Mouse (Mus musculus): ENCODE results near the gene Cttn. TPM values are rescaled to one million over a fixed set of nuclear protein-coding genes. Genes with fewer than 3 reads are reported as not detected.

The Cttn gene
- total RNA-seq (2021) = 10 to 100 TPM; 88.0 to 93.4 TPM

DNA sequence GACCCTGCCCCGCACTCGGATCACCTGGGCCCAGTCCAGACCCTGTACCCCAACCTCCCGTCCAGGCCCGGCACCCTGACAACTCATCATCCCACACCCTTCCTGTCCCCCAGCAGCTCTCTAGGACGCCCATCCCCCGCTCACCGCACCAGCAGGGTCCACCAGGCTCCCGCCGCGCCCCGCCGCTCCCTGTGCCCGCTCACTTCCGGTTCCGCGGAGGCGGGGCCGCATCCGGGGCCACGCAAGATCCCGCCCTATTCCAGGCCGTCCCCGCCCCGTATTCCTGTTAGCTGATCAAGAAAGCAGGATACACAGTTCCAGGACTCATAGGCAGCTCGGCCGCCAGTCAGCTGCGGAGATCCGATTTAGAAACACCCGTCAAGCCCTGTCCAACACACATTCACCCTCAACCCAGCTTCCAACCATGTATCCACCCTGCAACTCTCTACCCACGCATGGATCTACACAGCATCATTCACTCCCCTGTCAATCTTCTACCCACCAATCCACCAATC, at the start of gene Cttn:
Cttn (minus strand) TSS at position 465 of the 515 bp plus-strand sequence.
- peak; percentile 93 for DNase-seq

GRCm38 (mm10) chr7:144519852-144520251, 49.0 kb upstream of the Cttn start:
- DNase-seq = no peak

GRCm38 (mm10) chr7:144516711-144517110, 45.9 kb upstream of the Cttn start:
- DNase-seq = no peak

DNA sequence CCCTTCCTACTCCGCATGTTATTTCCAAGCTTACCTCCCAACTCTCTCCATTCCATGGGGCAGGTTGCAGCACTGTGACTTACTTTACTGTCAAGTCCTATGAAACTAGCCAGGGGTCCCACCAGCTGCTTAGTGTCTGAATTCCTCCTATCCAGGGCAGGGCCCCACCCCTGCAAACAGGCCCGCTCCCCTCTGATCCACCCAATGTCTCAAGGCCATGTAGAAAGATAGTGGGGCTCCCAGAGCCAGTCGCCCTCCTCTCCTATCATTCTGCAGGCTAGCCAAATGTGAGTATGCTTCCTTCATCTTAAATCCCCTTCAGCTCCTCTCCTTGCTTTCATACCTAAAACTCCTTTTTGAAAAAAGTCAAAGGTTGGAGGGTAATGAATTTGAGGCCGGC, 38.3 kb upstream of the Cttn start:
- no peak for DNase-seq

GRCm38 (mm10) chr7:144506807-144507206, 36.0 kb upstream of the Cttn start:
- DNase-seq = no peak

GRCm38 (mm10) chr7:144503959-144504358, 33.1 kb upstream of the Cttn start:
- no peak for DNase-seq

- no peak for DNase-seq
Observed at GRCm38 (mm10) chr7:144492931-144493330, 22.1 kb upstream of the Cttn start.

GRCm38 (mm10) chr7:144490201-144490873, 19.5 kb upstream of the Cttn start:
- no peak for DNase-seq

DNA sequence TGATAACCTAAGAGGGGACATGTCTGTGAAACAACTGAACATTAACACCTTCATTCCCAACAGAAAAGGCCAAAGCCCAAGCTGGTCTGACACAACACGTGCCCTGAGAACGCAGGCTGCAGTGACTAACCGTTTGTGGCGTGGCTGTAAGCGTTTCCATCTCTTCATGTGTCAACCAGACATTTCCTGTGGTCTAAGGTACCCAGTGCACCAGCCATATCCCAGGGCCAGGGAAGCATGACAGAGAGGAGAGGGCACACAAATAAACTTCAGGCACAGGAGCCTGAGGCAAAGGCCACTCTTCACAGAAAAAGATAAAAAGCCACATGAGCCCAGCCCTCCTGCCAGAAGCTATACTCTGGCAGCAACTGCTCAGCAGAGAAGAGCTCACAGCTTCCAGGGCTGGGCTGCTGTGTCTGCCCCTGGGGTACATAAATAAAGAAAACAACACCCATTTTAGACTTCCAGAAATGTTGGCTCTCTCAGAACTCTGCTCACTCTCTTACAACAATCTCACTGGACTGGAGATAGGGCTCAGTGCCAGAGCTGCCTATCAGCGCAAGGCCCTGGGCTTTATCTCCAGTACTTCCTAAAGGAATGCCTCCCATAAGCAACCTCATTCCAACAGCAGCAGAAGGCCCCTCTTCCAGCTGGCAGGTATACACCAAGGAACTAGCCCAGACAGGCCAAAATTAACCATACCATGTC, 18.4 kb upstream of the Cttn start:
- DNase-seq = peak; percentile 52

DNA sequence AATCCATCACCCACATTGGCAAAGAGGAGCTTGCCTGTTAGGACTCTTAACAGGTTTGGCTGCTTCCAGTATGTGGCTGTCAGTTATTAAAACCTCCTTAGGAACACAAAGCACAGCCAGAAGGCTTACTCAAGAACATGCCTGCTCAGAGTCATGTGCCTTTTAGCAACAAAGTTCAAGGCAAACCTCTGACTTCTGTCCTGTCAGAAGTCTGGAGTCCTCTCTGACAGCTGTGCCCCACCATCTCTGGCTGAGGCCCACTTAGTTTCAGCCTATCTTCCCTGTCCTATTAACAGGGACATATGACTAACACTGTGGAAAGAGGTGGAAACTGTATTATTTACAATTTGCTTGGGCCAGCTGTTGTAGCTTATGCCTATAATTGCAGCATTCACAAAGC, 9.5 kb upstream of the Cttn start:
- DNase-seq = no peak

GRCm38 (mm10) chr7:144479569-144479968, 8.8 kb upstream of the Cttn start:
- DNase-seq = no peak

DNA sequence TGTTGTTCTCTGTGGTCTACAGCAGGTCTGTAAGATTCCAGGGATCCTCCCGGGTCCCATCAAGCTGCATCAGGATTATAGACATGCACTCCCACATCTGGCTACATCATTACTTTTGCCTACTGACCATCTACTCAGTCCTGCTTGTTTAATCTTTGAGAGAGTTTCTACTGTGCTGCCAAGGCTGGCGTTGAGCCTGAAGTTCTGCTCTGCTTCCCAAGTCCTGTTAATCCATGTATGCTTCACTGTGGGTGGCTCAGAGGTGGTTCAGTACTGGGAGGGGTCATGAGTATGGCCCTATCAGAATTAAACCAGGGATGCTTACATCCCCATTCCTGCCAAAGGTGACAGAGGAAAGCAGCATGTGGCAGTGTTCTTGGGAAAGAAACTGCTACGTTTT, 4.9 kb upstream of the Cttn start:
- DNase-seq = no peak

DNA sequence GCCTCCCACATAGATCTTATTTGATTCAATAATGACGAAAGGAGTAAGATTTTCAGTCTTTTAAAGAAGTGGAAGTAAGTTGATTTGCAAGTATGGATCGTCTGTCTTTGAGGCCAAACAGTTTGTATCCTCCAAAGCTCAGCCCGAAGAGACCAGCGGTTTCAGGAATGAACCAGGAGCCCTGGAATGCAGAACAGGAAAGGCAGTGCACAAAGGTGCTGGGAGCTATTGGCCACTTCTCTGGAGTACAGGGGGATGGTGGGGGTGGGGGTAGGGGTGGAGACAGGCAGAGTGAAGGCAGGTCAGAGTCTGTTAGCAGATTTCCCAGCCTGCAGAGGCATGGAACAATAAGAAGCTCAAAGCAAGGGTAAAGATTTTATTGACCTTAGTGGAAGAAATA, 2.7 kb upstream of the Cttn start:
- DNase-seq = no peak

GRCm38 (mm10) chr7:144471103-144471502, 294 bp upstream of the Cttn start:
- DNase-seq = no peak

DNA sequence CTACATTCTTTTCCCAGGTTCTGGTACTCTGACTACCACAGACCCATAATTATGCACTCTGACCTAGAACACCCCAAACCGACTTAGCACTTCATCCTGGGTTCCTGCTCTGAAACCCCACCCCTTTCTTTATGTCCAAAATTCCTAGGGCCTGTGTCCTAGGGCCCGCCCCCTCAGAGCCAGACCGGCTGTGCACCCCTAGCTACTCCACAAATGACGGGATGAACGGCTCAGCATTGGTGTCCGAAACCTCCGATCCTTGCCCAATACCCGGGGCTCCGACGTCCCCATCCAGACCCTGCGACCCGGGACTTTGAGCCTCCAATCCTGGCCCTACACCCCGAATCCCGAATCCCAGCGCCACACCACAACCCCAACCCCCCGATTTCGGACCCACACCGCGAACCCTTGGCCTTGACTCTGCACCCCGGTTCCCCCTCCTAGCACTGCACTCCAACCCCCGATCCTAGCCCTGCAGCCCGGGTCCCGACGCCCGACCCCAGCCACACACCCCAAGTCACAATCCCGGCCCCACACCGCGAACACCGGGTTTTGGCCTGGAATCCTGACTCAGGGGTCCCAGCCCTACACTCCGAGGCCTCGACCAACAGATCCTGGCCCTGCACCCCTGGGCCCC, 783 bp downstream of the Cttn start:
- peak; percentile 29 for DNase-seq

GRCm38 (mm10) chr7:144469181-144469641, 1.6 kb downstream of the Cttn start:
- peak; percentile 59 for DNase-seq

GRCm38 (mm10) chr7:144468741-144469140, 2.1 kb downstream of the Cttn start:
- no peak for DNase-seq

GRCm38 (mm10) chr7:144462577-144462976, 8.2 kb downstream of the Cttn start:
- no peak for DNase-seq

DNA sequence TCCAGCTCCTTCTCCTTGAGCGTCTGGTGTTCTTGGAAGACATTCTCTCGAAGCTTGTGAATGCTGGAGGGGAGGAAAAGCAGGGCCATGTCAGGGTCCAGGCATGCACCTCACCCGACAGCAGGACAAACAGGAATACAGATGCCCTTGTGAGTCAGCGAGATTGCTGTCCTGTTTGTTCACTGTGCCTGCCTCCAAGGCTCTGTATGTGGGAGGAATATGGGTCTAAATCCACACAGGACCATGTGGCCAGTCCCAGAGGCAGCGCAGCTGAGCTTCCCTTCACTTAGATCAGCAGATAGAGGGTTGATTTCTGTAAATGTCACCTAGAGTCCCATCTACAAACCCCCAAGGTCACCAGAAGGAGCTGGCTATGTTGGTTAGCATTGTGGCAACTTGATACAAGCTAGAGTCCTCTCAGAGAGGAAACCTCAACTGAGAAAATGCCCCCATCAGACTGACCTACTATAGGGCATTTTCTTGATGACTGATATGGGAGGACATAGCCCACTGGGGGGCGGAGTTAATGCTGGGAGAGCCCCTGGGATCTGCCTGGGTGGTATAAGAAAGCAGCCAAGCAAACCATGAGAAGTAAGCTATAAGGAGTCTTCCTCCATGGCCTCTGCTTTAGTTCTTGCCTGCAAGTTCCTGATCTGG, 9.4 kb downstream of the Cttn start:
- DNase-seq = no peak

DNA sequence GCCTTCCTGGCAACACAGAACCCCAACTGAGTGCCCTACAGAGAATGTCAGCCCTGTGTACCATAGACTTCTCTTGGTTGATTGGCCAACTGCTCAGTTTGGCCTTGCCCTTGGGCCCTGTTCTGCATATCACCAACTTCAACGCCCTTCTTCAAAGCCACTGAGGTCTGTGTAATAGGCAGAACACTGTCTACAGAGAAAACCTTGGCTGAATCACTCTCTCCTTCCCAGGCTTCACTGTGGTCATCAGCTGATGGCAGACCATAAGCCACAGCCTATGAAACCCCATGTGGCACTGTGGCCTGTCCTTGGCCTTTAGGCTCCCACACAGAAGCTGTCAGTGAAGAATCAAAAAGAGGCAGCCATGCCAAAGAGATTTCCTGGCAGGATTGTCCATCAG, 11.9 kb downstream of the Cttn start:
- DNase-seq = no peak

DNA sequence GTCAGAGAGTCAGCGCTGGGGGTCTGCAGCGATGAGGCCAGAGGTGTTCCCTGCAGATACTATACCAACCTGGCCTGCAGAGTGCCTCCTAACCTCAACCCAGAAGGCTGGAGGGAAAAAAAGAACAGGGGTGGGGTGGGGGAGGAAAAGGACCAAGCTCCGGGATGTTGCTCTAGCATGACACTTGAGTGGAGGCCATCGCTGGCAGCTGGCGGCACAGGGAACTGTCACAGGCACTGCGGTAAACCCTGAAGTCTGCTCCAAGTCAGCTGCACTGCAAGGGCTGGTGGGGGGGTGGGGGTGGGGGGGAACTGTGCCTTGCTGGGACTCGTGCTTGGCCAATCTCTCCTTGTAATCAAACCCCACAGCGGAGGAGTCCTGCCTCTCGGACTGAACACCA, 20.1 kb downstream of the Cttn start:
- no peak for DNase-seq

DNA sequence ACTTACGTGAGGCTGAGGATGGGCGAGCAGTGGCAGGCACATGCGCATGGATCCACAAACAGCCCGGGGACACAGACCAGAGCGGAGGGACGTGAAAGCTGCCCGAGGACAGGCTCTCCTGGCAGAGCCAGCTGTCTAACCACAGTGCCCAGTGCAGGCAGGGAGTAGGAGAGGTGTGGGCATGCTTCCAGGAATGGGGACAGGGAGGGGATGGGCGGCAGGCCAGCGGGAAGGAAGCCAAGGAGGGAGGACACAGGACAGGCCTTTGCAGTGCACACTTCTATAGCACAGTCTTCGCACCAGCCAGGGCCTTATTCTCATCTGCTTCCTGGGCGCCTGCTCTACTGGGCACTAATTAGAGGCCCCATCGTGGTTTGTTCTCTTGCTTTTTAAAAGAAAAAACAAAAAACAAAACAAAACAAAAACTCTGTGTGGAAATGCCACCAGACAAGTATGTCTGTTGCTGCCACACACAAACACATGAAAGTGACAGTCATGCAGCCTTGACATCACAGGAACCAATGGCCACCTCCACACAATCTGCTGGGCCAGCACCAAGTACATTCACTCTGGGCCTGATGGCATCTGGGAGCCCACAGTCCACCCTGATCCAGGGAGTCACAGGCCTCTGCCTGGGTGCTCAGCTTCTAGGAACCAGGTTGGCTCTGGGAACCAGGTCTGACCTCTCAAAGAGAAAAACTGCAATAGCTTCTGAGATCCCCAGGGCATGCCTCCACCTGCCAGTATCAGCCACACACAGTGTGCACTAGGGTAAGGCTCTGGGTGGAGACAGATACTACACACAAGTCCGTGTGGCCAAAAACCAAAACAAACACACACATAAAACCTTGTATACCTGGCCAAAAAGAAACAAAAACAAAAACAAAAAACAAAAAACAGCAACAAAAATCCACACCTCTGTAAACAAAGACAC, 20.9 kb downstream of the Cttn start:
- peak; percentile 98 for DNase-seq

Measured in heart, postnatal 4 days (tissue).